Mouse (Mus musculus): Measurements from ENCODE around the gene Ciao2a.

DNA sequence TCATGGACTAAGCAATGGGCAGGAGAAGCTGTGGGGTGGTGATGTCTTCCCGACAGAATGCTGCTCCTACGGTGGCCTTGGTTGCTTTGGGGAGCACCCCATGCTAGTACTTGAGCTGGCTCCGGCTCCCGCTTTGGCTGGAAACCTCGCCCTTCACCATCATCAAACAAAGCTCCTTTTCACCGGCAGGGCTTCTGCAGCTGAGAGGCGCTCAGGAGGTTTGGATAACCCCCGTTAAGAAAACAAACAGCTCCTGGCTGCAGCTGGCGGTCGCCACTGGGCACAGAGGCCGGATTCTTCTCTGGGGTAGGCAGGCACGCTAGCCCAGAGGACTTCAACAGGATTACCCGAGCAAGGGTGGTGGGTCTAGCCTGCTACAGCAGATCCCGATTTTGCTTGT lies 47.9 kb upstream of the Ciao2a start:
- TF ChIP-seq MAFK (IDR thresholded peaks at IDR 0.05; ENCODE audit: insufficient read depth, low read depth, low read length) = no peak
- no peak for TF ChIP-seq CHD2 (IDR thresholded peaks at IDR 0.05; ENCODE audit: low read depth, low read length)
- TF ChIP-seq HCFC1 (IDR thresholded peaks at IDR 0.05; ENCODE audit: borderline replicate concordance, insufficient read depth, low read length) = no peak
- no peak for TF ChIP-seq ZC3H11A (IDR thresholded peaks at IDR 0.05; ENCODE audit: borderline replicate concordance, low read depth, low read length)
- no peak for TF ChIP-seq ZNF384 (IDR thresholded peaks at IDR 0.05; ENCODE audit: low read depth, low read length)

All from ES-E14 (cell line).